Mouse (Mus musculus): ENCODE measurements around the gene Ankrd24.

GRCm38 (mm10) chr10:81593935-81594334, 34.4 kb upstream of the Ankrd24 start:
- no peak for TF ChIP-seq CTCF (IDR thresholded peaks at IDR 0.05; ENCODE audit: borderline replicate concordance, insufficient read depth, low read depth, low read length)
- TF ChIP-seq POLR2A (IDR thresholded peaks at IDR 0.05; ENCODE audit: borderline replicate concordance, insufficient read depth, low read length): no peak; the same call in 1 of the 2 replicates

Measured in cerebellum, adult 2 months (tissue).